Mouse (Mus musculus) MEL (cell line): ENCODE results near the gene Phxr2.

Experiments used
- E2F4 ChIP-seq: IDR thresholded peaks from 2 replicates; pipeline ENCODE4 v1.6.1; 2011; ENCODE audit warnings: low read depth, low read length, improper control_type of control experiment, borderline replicate concordance
- EP300 ChIP-seq, 2 experiments: IDR thresholded peaks; 2 replicates each; pipeline ENCODE4 v1.6.1; 2011; ENCODE audit warnings: improper control_type of control experiment in 2 of 2, low read length in 2 of 2, low read depth in 1 of 2, mild to moderate bottlenecking in 1 of 2
- RAD21 ChIP-seq: IDR thresholded peaks from 2 replicates; pipeline ENCODE4 v1.6.1; 2011; ENCODE audit warnings: mild to moderate bottlenecking, low read depth, low read length, improper control_type of control experiment
- USF1 ChIP-seq: IDR thresholded peaks from 2 replicates; pipeline ENCODE4 v1.6.1; 2014; ENCODE audit warnings: low read depth, mild to moderate bottlenecking, inconsistent platforms, low read length, improper control_type of control experiment, moderate library complexity
- USF2 ChIP-seq, 2 experiments: IDR thresholded peaks; 2 replicates each; pipeline ENCODE4 v1.6.1; 2011 to 2012; ENCODE audit warnings: improper control_type of control experiment in 2 of 2, low read length in 2 of 2, borderline replicate concordance in 1 of 2, inconsistent platforms in 1 of 2, low read depth in 1 of 2, mild to moderate bottlenecking in 1 of 2; ENCODE audit not compliant: insufficient read depth in 1 of 2
- ZC3H11A ChIP-seq: IDR thresholded peaks from 2 replicates; pipeline ENCODE4 v1.6.1; 2012; ENCODE audit warnings: low read depth, mild to moderate bottlenecking, inconsistent platforms, low read length, improper control_type of control experiment
- ZNF384 ChIP-seq: IDR thresholded peaks from 2 replicates; pipeline ENCODE4 v1.6.1; 2012; ENCODE audit warnings: low read depth, mild to moderate bottlenecking, inconsistent platforms, low read length, improper control_type of control experiment

DNA sequence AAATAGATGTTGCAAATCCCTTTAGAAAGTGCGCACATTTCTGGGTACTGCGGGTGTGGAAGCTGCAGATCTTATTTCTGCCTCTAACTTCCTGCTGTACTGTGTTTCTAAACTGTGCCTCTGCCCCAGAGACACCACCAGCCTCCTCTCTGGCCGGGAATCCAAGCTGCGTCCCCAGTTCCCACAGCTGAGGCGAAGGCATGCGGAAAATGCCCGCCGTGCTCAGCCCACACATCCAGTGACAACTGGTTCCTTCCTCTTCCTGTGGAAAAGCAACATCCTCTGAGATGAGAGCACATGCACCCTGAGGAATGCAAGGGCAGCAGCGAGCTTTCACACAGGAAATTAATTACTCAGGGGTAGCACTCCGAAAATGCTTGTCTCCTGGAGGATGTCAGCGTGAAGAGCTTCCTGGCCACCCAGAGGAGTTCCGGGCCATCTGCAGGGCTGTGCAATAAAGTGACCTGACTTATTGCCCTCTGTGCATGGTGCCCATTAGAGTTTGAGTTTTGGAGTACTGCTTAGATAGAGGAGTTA lies 45.9 kb upstream of the Phxr2 start:
- TF ChIP-seq ZC3H11A (no peak), EP300 (IDR thresholded peaks at IDR 0.05; ENCODE audit: low read depth in 1 of 2, low read length in 2 of 2) (no peak), ZNF384 (no peak), USF2 (IDR thresholded peaks at IDR 0.05; ENCODE audit: borderline replicate concordance in 1 of 2, insufficient read depth in 1 of 2, low read depth in 1 of 2, low read length in 2 of 2) (no peak), E2F4 (no peak), RAD21 (no peak), USF1 (no peak)
